Mouse (Mus musculus) CD8-positive naive resting alpha-beta T cell, adult 2 months (primary cell): Measurements from ENCODE around the gene Cdc42se1.
"Not testable (repeated sequence)": the region's sequence is repeated elsewhere in the genome, so short reads cannot be mapped to it uniquely, and the experiment has no call there.

Experiments
- DNase-seq, 2 experiments: peaks; one replicate each; pipeline ENCODE4 v3.0.0; 2022; ENCODE audit warnings: low read depth in 2 of 2, low spot score in 2 of 2

Gene Cdc42se1

DNA sequence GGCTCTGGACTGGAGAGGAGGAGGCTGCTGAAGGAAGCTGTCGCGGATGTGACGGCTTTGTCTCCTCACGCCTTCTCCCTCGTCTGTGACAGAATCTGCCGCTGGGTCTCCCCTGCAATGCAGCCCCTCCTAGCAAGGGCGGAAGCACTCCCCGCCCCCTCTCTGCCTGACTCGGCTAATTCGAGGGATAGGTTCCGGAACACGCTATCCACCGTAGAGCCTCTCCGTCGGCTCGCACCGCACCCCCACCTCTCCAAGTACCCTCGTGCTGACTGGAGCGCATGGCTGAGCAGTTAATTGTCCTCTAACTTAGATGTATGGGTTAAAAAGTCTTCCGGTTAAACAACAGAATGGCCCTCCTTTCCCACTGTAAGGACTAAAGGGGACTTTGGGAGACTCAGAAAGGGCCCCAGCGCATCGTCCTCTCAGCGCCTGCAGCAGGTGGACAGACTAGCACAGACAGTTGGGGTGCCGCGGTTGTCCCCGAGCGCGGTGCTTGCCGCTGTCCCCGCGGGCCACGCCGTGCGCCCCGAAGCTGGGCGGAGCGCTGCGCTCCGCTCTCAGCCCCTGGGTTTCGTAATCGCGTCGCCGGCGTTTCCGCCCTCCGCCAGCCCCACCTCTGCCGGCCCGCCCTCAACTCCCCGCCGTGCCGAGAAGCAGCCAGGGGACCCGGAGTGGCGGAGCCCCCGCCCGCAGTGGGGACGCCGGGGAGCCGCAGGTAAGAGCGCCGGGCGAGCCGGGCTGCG is at the start of gene Cdc42se1:
Gene Cdc42se1, plus strand, starts transcription at position 585 of the 746 bp plus-strand sequence.
- DNase-seq: peak; percentile 77 to 84

DNA sequence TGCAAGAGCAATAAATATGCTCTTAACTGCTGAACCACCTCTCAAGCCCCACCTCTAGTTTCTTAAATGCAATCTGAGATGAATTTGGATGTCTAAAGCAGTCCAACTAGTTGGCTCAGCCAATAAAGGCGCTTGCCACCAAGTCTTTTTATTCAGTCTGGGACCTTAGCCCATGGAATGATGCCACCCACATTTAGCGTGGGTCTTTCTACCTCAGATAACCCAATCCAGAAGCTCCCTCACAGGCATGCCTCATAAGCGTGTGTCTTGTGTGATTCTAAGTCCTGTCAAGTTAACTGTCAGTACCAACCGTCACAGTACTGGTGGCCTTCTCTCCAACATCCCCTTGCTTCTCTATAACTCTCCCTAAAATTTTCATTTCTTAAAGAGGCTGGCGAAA is 49.6 kb upstream of the Cdc42se1 start:
- no peak for DNase-seq

DNA sequence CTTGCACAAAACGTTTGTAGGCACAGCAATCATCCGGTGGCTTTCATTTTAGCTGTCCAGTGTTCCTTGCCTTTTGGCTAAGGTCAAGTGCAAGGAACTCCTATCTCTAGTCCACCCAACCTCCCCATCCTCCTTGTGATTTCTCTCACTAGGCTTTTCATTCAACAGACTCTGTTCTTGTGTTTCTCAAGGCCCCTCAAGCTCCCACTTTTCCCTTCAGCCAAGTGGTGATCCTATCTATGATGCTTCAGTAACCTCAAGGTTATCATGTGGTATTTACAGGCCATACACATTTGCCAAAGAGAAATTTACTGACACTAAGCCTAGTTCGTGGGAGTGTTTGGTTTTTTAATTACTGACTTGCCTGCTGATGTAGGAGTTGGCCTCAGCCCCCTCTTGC is 48.6 kb upstream of the Cdc42se1 start:
- no peak for DNase-seq

DNA sequence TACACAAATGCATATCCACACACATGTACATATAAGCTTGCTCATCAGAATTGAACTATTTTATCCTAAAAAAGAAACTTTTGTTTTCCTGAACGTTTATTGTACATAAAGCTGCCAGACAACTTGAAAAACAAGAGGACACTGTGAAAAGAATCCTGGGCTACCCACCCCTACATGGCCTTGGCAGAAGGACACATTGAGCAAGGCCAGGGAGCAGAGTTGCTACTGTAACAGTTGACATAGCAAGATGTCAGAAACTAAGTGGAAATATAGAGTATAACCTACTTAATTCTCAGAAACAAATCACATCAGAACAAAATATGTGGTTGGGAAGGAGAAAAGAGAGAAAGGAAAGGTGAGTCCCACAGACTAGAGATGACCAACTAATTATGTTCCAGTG is 46.7 kb upstream of the Cdc42se1 start:
- DNase-seq: no peak

DNA sequence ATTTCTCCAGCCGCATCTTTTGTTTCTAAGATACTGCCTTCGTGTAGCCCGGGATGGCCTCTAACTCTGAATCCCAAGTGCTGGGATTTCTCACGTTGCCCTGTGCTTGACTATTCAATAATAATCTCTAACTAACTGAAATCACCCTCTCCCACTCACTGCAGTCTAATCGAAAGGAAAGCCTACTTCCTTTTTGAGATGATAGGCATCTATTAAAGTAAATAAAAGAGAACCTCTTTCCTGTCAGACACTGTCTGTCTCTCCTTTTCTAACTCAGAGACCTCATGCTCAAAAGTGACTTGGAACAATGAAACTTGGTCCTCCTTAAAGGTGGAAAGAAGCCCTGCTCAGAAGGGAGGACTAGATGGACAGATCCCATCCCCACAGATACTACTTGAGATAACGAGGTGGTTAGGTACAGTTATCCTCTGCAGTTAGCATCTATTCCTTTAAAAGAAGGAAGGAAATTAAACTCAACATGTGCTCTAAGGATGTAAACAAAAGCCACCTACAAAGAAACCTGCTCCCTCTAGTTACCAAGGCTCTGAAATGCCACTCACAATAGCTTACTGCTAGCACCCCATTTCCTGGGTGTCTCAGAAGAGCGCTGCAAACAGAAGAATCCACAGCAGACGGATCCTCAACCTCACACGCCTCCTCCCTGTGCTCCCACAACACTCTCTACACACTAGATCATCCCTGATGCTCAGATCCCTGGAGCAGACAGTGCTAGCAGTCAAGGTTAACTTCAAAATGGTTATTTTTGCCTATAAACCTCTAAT is 43.5 kb upstream of the Cdc42se1 start:
- no peak for DNase-seq

DNA sequence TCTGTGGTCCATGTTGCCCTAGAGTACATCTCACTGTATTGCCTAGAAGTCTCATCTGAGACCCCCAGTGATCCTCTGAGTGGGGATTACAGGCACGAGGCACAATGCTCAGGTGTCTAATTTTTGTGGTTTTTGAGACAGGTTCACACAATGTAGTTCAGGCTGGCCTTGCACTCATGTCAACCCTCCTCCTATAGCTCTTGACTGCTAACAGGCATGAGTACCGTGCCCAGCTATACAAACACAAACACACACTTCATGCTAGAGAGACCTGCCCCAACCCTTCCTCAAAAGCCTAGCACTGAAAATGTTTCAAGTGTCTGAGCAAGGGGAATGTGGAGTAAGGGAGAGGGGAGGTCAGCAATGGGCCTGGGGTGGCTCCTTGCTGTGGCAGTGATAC is 42.4 kb upstream of the Cdc42se1 start:
- no peak for DNase-seq

DNA sequence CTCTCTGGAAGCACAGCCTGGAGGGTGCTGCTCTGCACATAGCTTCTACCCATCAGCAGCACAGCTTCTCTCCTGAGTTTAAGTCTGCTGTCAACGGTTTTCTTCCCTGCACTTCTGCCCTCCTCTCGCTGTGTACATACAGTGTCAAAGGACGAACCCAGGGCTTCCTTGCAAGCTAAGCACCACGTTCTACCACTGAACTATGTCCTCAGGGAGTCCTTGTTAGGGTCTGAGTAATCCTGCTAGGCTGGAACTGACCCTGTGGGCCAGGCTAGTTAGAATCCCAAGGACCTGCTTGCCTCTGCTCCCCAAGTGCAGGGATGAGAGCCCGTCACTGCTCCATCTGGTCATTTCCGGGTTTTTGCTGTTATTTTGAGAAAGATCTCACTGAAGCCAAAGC is 41.6 kb upstream of the Cdc42se1 start:
- no peak for DNase-seq

DNA sequence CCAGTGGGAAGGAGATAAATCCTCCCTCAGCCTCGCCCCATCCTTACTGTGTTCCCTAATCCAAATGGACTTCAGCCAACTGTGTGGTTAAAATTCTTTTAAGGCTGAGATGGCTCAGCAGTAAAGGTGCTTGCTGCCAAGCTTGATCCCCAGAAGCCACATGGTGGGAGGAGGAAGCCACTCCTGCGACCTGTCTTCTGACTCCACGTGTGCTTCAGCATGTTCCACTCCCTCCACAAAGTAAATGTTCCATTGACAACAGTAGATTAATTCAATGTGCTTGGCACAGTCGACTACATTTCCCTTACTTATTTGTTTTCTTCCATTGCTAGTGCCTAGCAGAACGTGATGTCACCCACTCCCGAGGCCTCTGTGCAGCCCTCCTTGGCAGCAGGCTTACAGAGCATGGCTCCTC is 33.8 kb upstream of the Cdc42se1 start:
- no peak for DNase-seq

DNA sequence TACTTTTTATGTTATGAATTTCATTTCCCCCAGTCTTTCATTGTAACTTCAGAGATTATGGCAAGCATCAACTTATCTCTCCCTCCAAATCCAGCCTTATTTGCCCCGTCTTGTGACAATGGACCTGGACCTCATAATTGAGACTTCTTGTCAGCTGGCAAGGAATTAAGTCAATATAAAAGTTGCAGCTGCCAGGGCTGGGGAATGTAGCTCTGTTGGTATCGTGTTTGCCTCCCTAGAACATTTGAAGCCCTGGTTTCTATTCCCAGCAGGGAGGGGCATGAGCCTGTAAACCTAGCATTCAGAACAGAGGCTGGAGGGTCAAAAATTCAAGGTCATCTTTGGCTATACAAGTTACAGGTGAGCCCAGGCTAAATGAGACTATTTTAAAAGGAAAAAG is 32.8 kb upstream of the Cdc42se1 start:
- no peak for DNase-seq

DNA sequence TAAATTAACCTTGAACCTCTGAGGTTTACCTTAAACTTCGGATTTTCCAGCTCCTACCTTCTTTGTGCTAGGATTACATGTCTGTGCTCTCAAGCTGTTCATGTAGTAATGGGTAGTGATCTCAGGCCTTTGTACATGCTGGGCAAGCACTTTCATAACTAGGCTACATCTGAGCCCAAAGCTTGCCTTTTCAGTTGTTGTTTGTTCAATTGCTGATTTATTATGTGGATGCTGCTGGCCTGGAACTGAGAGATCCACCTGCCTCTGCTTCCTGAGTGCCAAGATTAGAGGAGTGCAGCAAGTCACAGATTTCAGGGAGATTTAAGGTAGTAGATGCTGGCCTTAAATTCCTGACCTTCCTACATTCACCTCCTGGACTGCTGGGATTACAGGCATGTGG is 29.4 kb upstream of the Cdc42se1 start:
- DNase-seq: no peak

DNA sequence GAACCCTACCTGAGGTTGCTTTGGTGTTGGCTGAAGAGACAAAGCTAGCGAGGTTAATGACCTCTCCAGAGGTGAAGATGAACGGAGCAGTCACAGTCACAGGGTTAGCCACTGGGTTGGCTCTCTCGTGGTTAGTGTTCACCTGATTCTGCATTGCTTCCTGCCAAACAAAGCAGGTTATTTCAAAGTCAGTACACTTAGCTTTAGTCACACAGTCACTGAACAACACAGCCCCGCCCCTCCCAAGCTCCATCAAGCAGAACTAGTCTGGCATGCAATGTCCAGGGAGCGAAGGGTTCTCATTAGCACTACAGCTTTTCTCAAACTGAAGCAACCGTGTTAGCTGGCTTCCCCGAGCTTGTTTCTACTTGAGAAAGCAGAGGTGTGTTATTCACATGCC is 28.4 kb upstream of the Cdc42se1 start:
- no peak for DNase-seq

DNA sequence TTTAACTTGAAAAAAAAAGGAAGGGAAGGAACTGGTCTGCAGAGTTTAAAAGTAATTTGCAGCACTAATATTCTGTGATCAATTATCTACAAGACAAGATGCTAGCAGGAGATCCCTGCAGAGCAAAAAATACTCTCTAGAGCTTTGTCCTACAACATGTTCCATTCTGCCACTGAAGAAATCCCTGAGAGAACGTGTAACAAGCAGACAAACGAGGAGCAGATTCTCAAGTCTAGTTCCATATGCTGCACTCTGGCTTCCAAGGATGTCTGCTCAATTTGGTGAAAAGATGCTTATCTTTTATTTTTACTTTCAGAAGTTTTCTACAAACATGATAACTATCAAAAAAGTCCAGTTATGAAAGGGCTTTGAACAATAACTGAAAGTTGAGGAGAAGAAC is 28.0 kb upstream of the Cdc42se1 start:
- DNase-seq: no peak

DNA sequence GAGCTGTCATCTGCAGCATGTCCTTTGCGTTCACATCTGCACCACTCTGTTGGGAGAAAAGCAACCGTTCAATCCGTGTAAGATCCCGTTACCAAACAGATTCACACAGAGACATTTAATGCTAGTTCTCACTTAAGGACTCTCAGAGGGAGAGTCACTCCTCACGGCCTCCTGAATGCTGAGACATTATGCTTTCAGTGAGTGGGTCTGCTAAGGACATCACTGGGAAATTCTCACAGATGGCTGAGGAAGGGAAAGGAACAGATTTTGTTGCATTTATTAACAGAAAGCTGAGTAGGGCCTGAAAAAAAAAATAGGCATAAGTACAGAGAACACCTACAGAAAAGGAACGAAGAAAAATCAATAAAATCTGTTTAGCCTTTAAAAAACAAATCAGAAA is 24.7 kb upstream of the Cdc42se1 start:
- DNase-seq: no peak

DNA sequence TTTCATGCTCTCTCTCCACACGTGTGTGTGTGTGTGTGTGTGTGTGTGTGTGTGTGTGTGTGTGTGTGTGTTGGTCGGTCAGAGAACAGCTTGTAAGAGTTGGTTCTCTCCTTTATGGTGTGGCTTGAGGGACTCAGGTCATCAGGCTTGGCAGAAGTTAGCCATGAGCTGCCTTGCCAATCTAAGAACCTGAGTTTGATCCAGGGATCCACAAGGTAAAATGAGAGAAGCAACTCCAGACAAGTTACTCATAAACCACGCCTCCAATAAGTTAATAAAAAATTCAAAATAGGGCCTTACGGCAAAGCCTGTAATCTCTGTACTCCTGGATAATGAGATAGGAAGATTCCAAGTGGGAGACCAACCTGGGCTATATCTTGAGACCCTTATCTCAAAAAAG is 20.2 kb upstream of the Cdc42se1 start:
- no peak for DNase-seq

DNA sequence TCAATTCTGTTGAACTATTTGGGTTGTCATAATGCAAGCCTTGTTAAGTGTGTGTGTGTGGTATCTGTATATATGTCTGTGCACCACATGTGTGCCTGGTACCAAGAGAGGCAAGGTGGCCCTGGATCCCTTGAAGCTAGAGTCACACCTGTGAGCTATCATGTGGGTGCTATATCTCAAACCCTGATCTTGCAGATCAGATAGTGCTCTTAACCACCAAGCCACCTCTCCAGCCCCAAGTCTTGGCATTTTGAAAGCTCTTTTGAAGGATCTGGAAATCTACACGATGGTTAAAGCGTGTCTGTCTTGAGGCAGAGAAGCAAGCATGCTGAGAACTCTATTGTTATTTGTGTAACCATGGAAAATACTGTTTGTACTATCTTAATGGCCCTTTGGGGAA is 17.9 kb upstream of the Cdc42se1 start:
- no peak for DNase-seq

DNA sequence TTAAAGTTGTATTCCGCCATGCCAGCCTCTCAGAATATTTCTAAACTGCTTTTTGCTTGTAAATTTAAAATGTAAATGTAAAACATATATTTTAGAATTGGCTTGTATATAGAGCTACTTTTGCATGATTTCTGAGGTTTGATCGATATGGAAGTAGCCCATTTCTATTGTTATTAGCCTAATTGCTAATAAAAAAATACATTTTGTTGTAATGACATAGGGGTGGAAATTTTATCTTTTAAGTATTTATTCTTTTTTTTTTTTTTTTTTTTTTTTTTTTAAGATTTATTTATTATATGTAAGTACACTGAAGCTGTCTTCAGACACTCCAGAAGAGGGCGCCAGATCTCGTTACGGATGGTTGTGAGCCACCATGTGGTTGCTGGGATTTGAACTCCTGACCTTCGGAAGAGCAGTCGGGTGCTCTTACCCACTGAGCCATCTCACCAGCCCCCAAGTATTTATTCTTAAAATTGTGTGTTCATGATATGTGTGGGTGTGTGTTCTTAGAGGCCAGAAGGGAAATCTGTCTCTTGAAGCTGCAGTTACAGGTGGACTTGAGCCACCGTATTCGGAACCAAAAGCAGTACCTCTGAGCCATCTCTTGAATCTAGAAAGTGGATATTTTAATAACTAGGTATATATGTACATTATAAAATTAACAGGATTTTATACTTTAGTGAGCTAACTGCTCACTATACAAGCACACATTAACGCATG is 15.5 kb upstream of the Cdc42se1 start:
- DNase-seq: not testable (repeated sequence)

DNA sequence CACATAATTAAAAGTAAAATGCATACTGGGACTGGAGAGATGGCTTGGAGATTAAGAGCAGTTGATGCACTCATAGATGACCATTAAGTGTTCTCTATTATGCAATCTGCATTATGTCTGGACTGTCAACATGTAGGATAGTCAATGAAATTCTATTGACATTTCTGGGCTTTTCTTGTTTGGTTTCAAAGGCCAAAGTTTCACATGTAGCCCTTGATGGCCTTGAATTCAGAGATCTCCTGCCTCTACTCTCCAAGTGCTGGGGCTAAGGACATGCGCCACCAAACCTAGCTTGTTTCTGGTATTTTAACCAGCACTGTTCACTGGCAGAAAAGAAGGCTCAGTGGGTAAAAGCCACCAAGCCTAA is 14.9 kb upstream of the Cdc42se1 start:
- no peak for DNase-seq

DNA sequence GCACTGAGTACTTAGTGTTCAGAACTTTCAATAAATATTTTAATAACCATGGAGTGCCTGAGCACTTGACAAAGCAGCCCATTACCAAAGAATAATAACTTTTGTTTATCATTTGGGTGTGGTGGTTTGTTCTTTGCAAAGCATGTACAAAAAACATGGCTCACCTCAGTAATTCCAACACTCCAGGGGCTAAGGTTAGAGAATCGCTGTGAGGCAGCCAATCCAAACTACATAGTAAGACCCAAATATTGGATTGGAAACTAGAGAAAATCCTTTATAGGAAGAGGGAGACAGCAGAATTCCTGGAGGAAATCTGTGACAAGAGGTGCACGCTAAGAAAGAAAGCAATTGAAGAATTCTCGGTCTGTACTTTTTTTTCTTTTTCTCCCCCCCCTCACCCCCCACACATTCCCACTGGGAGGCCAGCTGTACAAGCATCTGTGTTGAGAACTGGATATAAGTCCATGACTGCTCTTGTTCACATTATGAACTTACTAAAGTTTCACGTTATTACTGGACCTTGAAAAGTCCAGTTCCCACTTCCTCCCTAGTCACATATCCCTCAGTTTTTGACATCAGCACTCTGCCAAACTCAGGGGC is 11.8 kb upstream of the Cdc42se1 start:
- DNase-seq: no peak

DNA sequence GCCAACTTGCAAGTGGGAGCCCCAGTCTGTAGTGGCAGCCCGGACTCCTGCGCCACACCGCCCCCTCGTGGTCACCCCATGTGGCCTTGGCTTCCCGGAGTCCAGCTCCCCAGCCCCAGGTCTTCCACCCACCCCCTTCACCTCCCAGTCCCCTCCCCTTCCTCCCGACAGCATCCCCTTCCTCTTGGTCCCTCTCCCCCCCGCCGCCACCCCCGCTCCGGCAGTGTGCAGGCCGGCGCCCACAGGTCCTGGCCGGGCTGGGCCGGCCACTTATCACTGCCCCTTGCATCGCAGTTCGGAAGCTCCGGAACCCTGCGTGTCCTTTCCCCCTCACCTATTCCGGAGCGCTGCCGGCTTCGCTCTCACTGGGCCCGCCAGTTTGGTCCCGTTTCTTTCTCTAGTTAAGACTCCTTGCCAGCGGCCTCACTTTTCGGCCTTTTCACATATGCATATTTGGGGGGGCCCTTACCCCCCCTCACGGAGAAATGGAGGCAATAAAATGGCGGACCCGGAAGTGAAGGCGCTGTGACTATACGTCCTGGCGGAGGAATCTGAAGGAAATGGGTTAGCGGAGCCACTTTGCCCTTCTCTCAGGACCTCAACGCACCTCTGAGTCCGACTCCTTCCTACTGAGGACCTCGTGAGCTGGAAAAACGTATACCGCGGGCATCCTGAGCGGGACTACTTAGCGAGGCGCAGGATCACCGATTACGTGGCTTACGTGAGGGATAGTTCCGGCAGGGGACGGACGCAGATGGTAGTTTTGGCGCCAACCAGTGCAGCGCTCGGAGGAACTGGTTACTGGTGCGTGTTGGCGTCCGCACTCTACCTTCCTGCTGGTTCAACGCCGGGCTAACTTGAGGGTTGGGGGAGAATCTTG is 11.0 kb upstream of the Cdc42se1 start, which contains the start of gene Gabpb2:
Gene Gabpb2, minus strand, starts transcription at position 662 of the 880 bp plus-strand sequence.
- DNase-seq: peak; percentile 90 to 92

DNA sequence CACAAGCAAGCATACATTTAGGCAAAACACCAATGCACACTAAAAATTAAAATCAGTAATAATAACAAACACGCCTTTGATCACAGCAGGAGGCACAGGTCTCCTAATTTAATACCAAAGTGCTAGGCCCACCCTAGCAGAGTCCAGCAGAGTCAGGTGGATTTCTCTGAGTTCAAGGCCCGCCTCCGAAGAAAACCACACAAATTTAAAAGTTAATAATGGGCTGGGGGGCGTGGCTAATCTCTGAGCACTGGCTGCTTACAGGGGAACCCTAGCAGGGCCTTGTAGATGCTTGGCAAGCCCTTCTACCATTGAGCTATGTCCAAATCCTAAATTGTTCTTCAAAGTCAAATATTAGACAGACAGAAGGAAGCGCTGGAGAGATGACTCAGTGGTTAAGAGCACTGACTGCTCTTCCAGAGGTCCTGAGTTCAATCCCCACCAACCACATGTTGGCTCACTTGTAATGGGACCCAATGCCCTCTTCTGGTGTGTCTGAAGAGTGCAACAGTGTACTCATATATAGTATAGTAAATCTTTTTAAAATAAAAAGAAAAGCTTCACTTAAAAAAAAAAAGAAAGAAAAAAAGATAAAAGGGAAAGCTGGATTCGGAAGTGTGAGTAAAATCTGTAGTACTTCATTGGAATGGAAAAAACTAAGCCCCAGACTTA is 9.9 kb upstream of the Cdc42se1 start:
- DNase-seq: no peak
